Mouse (Mus musculus) spleen, adult 2 months (tissue): Measurements from ENCODE around the gene Tspan33.

Source experiments
- CTCF ChIP-seq: fragments of 200-500 bp; IDR thresholded peaks from 2 replicates; pipeline ENCODE4 v1.5.1; 2011; ENCODE audit warnings: mild to moderate bottlenecking, inconsistent platforms; ENCODE audit not compliant: insufficient read depth, insufficient read length, insufficient replicate concordance; ENCODE audit errors: extremely low read depth
- POLR2A ChIP-seq: fragments of 200-500 bp; IDR thresholded peaks from 2 replicates; pipeline ENCODE4 v1.6.1; 2011; ENCODE audit warnings: low read depth, low read length, inconsistent platforms

- TF ChIP-seq POLR2A (no peak), CTCF (no peak)
Observed at GRCm38 (mm10) chr6:29735689-29736451, 41.8 kb downstream of the Tspan33 start.
